Mouse (Mus musculus) heart, adult 9 months (tissue): ENCODE measurements around the gene Glod4.

Experiments
- DNase-seq, 2 experiments: peaks; one replicate each; pipeline ENCODE4 v3.0.0; 2022; ENCODE audit warnings: low spot score in 2 of 2

Glod4 gene

DNA sequence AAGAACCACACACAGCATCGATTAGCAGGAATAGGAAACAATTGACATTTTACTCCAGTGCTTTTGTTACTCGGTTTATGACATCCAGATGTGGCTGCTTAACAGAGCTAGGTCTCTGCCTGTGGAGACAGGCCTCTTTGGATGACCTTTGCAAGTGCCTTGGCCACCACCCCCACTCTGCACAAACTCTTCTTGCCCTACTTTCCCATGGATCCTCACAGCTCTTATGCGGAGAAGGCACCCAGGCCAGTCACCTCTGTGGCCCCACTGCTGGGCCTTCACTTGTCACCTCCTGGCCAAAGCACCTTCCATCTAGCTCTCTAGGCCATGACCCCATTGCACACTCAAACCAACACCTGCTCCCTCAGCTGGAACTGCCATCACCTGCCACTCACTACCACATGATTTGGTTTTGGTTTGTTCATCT is 159.6 kb downstream of the Glod4 start:
- no peak for DNase-seq

GRCm38 (mm10) chr11:76081048-76081640 is 162.4 kb downstream of the Glod4 start:
- DNase-seq, result peak; percentile 44 to 81

- no peak for DNase-seq
These were observed 163.2 kb downstream of the Glod4 start for GRCm38 (mm10) chr11:76080293-76080692.

DNA sequence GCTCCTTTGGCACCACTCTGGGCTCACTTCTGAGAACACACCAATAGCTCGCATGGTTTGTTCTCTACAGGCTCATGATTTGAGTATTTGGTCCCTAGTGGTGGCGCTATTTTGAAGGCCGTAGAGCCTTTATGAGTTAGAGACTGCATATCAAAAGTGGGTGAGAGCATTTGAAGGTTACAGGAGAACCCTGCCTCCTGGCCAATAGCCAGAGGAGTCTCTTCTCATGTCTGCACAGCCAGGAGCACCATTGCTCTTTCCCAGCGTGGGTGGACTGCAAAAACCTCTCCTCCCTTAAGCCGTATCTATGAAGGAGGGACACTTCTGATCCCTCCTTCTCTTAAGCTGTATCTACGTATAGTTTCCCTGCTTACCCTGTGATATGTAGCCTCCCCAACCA is 166.2 kb downstream of the Glod4 start:
- DNase-seq, result no peak

DNA sequence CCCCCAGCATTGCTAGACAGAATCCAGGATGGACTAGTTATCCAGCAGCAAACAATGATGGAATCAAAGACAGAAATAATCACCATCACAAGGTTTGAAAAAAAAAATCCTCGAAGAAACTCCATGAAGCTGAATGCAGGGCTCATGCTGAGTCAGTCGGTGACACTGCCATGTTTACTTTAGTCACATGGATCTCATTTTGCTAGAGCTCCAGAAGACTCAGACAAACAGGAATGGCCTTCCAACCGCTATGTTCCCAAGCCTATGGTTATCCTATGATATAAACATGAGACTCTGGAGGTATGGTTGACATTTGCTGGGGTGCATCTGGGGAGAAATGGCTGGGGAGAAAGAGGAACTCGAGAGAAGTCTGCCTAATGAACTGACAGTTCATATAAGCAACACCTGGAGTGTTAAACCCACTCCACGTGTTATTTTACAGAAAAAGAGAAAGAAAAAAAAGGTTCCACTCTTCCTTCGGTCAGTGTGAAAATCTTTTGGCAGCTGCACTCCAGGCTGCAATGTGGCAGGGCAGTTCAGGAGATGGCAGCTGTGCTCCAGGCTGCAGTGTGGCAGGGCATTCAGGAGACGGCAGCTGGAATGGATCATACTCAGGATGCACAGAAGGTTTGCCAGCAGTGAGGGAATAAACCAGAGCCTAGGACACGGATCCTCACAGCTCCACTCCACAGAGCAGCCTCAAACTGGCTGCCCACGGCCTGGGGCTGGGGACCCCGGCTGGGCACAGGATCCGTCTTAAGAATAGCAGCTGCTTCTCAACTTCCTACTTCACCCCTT is 169.0 kb downstream of the Glod4 start:
- DNase-seq, result no peak
